Mouse (Mus musculus) monocyte, adult 5-6 weeks (primary cell): ENCODE results near the gene Tlk1. TPM values are rescaled to one million over a fixed set of nuclear protein-coding genes. Genes with fewer than 3 reads are reported as not detected.
A peak's percentile ranks its signal among the peaks of the same experiment; 100 is the strongest.
"Not testable (repeated sequence)": the region's sequence is repeated elsewhere in the genome, so short reads cannot be mapped to it uniquely, and the experiment has no call there.

Experiments used
- ATAC-seq: fragments of 153-309, 156-312 bp; replicated peaks from 2 replicates; pipeline ENCODE4 v1.8.0; 2017; ENCODE audit warnings: mild to moderate bottlenecking; ENCODE audit not compliant: low TSS enrichment, insufficient number of reproducible peaks, severe bottlenecking, poor library complexity, low FRiP score
- total RNA-seq: library from RNA; stranded (forward); fragments of 200-1000, 200-491, 200-594 nt; gene quantifications from 3 replicates; pipeline ENCODE4 v1.2.3, GENCODE M21; 2017

The Tlk1 gene
- total RNA-seq, 1 experiment from 2014 or later, result 79.4 TPM

- ATAC-seq, result not testable (repeated sequence)
These were observed 17.9 kb downstream of the Tlk1 start for GRCm38 (mm10) chr2:70807678-70808077.

- ATAC-seq, result no peak
These were observed 19.5 kb downstream of the Tlk1 start for GRCm38 (mm10) chr2:70806020-70806419.

- ATAC-seq, result not testable (repeated sequence)
These were observed 21.8 kb downstream of the Tlk1 start for GRCm38 (mm10) chr2:70803696-70804095.

DNA sequence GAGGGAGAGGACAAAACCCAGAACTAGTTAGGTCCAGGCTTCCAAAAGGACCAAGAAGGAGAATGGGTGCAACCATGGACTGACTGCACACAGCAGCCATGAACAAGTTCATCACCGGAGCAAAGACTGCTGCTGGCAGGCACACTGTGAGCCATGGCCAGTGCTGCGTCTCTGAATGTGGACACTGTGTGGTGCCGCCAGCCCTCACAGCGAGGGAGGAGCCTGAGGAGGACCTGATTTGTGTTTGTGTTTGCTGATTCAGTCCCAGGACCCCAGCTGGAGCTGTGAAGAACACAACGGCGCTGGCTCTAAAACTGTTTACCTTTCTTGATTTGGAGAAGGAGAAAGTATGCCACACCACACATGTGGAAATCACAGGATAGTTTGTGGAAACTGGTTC, 22.9 kb downstream of the Tlk1 start:
- ATAC-seq, result no peak

GRCm38 (mm10) chr2:70801543-70801942, 24.0 kb downstream of the Tlk1 start:
- ATAC-seq, result no peak

GRCm38 (mm10) chr2:70800396-70800795, 25.1 kb downstream of the Tlk1 start:
- no peak for ATAC-seq

DNA sequence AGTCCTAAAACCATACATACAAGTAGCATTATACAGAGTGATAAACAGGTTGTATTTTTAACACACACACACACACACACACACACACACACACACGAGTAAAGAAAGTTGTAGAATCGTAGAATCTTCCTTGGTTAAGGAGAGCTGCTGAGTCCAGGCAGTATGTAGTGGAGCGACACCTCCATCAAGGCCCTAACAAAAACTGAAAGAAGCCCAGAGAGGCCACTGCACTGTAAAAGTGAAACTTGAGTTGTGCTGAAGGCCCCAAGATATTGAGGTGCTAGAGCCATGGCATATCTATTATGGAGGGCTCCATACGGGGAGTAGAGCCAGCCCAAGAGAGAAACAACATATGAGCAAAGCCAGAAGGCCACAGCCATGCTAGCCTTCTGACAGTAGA, 32.3 kb downstream of the Tlk1 start:
- ATAC-seq, result no peak

- no peak for ATAC-seq
These were observed 35.3 kb downstream of the Tlk1 start for GRCm38 (mm10) chr2:70790246-70790645.

- ATAC-seq, result no peak
These were observed 36.2 kb downstream of the Tlk1 start for GRCm38 (mm10) chr2:70789331-70789730.

GRCm38 (mm10) chr2:70784447-70784846, 41.1 kb downstream of the Tlk1 start:
- no peak for ATAC-seq

GRCm38 (mm10) chr2:70783504-70783903, 42.0 kb downstream of the Tlk1 start:
- ATAC-seq, result no peak

DNA sequence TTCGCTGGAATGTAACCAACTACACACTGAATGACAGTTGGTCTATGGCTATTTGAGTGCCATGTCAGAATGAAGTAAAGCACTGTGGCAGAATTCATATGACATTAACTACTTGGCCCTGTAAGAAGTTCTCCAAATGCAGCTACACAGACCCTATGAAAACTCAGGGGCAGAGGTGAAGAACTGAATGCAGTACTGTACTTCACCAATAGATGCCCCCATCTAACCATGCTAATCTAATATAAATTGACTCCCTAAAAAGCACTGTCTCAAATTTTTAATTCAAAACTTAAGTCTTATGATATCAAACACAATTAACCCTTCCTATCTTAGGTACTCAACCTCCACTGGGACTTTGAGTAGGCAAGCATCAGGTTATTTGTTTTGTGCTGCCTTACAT, 45.9 kb downstream of the Tlk1 start:
- peak; percentile 59; the same call in 1 of the 2 replicates for ATAC-seq

DNA sequence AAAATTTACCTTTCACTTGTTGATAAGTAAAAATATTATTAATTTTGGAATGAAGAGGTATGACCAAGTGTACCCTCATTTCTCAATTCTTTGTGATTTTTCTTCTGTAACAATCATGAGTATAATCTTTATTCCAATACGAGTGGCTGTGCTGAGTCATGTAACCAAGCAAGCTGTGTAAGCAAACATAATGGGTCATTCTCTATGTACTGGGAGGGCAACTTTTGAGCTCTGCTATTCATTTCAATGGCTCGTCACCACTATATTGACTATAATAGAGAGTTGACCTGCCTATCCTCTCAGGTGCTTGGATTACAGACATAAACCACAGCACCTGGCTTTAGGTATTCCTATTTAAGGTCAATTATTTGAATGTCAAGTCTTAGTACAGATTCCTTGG, 48.8 kb downstream of the Tlk1 start:
- ATAC-seq, result no peak

DNA sequence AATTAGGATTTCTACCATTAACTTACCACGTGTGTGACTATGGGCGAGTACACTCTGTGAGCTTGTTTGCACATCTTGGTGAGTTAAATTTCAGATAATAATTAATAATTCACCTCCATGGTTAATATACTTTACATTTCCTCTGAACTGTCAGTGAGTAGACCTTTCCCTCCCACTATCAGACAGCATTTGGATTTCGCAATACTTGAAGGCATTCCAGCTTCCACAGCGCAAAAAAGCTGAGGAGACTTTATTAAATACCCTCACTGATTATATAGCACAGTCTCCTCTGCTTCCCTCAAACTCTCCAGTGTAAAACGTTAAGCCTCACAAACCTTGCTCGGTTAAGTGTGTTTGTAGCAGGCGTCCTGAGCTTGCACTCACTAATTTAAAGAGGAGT, 60.8 kb downstream of the Tlk1 start:
- ATAC-seq, result no peak

DNA sequence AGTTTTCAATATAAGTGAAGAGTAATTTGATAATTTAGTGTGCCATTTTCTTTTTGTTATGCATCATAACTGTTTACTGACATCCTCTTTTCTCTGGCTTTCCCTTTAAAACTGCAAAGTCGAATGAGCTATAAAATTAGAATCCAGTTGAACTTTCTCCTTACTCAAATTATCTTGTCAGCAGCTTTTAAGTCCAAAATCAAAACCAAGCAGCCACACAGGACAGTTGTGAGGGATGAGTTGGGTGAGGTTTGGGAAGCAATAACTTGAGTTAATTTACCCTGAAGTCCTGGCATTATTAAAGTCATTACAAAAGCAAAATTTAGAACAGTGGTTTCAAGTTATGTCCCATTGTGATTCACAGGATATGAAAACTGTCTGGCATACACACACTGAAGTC, 62.8 kb downstream of the Tlk1 start:
- no peak for ATAC-seq

DNA sequence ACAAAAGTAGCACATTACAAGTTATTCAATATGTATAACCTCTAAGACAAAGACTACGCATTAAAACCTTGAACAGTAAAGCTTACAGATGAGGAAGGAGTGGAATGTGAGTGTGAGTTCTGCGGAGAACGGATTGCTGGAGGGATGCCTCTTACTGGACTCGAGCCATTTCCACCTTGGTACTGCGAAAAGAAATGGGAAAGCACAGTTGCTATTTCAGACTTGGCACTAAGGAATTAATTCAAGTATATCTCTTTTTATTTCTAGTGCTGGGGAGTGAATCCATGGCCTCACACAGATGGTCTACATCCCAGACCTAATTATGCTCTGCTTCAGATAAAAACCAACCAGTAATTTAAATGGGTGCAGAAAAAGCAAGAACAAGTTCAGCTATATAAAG, 73.4 kb downstream of the Tlk1 start:
- ATAC-seq, result no peak

DNA sequence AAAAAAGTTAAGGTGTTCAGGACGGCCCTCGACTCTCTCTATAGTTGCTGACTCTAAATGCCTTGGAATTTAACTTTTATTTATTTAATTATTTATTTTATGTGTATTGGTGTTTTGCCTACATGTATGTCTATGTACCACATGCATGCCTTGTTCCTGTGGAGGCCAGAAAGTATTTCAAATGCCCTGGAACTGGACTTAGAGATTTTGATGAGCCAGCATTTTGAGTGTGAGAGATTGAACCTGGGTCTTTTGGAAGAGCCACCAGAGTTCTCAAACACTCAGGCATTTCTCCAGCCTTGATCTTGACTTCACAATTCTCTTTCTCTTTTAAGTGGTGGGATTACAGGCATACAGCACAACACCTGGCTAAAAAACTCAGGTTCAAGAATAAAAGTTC, 73.9 kb downstream of the Tlk1 start:
- ATAC-seq, result no peak

DNA sequence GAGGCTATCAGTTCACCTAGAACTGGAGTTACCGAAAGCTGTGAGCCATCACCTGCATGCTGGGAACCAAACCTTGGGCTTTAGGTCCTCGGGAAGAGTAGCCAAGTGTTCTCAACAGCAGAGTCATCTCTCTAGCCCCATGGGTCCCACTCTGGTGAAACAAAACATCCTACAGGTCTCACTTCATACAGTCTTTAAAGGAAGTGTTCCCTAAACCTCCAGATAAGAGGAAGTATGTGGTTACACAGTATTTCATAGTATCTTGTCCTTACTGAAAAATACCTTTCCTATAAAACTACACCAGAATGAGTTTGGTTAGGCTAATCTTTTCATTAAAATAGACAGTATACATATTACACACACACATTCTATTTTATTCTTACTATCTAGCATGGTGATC, 82.9 kb downstream of the Tlk1 start:
- no peak; the same call in 1 of the 2 replicates for ATAC-seq

DNA sequence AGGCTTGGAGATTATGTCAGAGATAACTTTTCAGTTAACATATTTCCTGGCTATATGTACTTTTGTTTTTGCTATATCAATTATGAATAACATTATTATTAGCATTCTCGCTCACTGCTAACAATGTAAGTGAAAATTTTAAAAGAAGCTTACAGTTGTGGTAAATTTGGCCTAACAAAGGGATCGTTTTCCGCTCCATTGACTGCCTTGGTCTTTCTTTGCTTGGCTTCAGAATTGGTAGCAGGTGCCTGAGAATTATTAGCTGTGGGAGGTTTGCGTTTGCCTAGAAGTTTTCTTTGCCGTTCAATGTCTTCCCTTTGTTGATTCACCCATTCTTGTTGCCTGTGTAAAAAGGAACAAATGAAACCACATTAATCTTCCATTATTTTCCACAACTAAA, 83.6 kb downstream of the Tlk1 start:
- no peak for ATAC-seq

GRCm38 (mm10) chr2:70736008-70736407, 89.5 kb downstream of the Tlk1 start:
- ATAC-seq, result no peak

GRCm38 (mm10) chr2:70735534-70735933, 90.0 kb downstream of the Tlk1 start:
- no peak for ATAC-seq
